ENCODE assay signal across 23 mouse cellular contexts in genomic region chr3:25964237-25964636, GRCm38 (mm10).
"Had no signal": no experiment of that assay in that cellular context is flagged by ENCODE, and none has a peak within 500 bp of the region (broad histone marks: within the 10 kb centered on the region; RNA-seq: fewer than 3 reads in every experiment).

No protein-coding gene starts in this region.

- H3K9ac ChIP-seq: forebrain, postnatal 0 days; heart, embryonic 13.5 days; heart, embryonic 15.5 days; hindbrain, embryonic 13.5 days; hindbrain, embryonic 15.5 days; limb, embryonic 13.5 days; limb, embryonic 15.5 days; liver, embryonic 12.5 days; liver, embryonic 14.5 days had no signal

- H3K4me2 ChIP-seq: heart, embryonic 13.5 days; heart, embryonic 15.5 days; hindbrain, embryonic 13.5 days; hindbrain, embryonic 15.5 days; limb, embryonic 13.5 days; limb, embryonic 15.5 days; liver, embryonic 12.5 days had no signal

- H3K4me1 ChIP-seq: heart, embryonic 10.5 days; heart, embryonic 13.5 days; heart, embryonic 15.5 days; hindbrain, embryonic 13.5 days; hindbrain, embryonic 15.5 days; limb, embryonic 13.5 days; limb, embryonic 15.5 days; liver, embryonic 12.5 days had no signal

- H3K27me3 ChIP-seq: heart, embryonic 13.5 days; heart, embryonic 15.5 days; hindbrain, embryonic 13.5 days; hindbrain, embryonic 15.5 days; limb, embryonic 13.5 days; limb, embryonic 15.5 days; liver, embryonic 12.5 days had no signal

- H3K4me3 ChIP-seq: heart, embryonic 10.5 days; heart, embryonic 13.5 days; heart, embryonic 15.5 days; hindbrain, embryonic 13.5 days; hindbrain, embryonic 15.5 days; limb, embryonic 13.5 days; limb, embryonic 15.5 days; liver, embryonic 12.5 days had no signal

- ATAC-seq: forebrain, postnatal 0 days; hindbrain, postnatal 0 days; intestine, embryonic 16.5 days; liver, embryonic 12.5 days had no signal

- H3K27ac ChIP-seq: heart, embryonic 10.5 days; heart, embryonic 13.5 days; heart, embryonic 15.5 days; hindbrain, embryonic 13.5 days; hindbrain, embryonic 15.5 days; hindbrain, postnatal 0 days; limb, embryonic 13.5 days; limb, embryonic 15.5 days; liver, embryonic 12.5 days; liver, embryonic 14.5 days had no signal

- H3K36me3 ChIP-seq: heart, embryonic 10.5 days; heart, embryonic 13.5 days; heart, embryonic 15.5 days; hindbrain, embryonic 13.5 days; hindbrain, embryonic 15.5 days; limb, embryonic 13.5 days; limb, embryonic 15.5 days; liver, embryonic 12.5 days had no signal

- DNase-seq: forebrain, postnatal 0 days; gastrocnemius, postnatal 14 days; gastrocnemius, postnatal 36 days; heart, adult 18-20 months; heart, postnatal 14 days; heart, postnatal 36 days; kidney, adult 11 months; kidney, adult 9 months; kidney, postnatal 36 days; layer of hippocampus, adult 9-11 months; layer of hippocampus, postnatal 36 days; left cerebral cortex, postnatal 4 days had no signal

- H3K9me3 ChIP-seq: heart, embryonic 10.5 days; heart, embryonic 13.5 days; heart, embryonic 15.5 days; hindbrain, embryonic 13.5 days; hindbrain, embryonic 15.5 days; limb, embryonic 13.5 days; limb, embryonic 15.5 days; liver, embryonic 12.5 days had no signal
